Mouse (Mus musculus) monocyte, adult 2 months (primary cell): ENCODE measurements around the gene Prune1.

Experiments used
- DNase-seq, 2 experiments: peaks; one replicate each; pipeline ENCODE4 v3.0.0; 2022; ENCODE audit warnings: low spot score in 2 of 2, low read depth in 1 of 2

Prune1 gene

GRCm38 (mm10) chr3:95281216-95282126 is at the start of gene Prune1, which contains the start of gene Mindy1:
Prune1 (minus strand) TSS chr3:95282076.
Mindy1 (plus strand) TSS chr3:95281345.
- peak; percentile 95 to 96 for DNase-seq

GRCm38 (mm10) chr3:95331528-95331927 is 49.7 kb upstream of the Prune1 start:
- DNase-seq: no peak

- DNase-seq: no peak
These were observed 47.0 kb upstream of the Prune1 start for GRCm38 (mm10) chr3:95328803-95329404.

GRCm38 (mm10) chr3:95324454-95325144 is 42.7 kb upstream of the Prune1 start:
- no peak for DNase-seq

GRCm38 (mm10) chr3:95323429-95323828 is 41.6 kb upstream of the Prune1 start:
- DNase-seq: no peak

GRCm38 (mm10) chr3:95319701-95320625 is 38.1 kb upstream of the Prune1 start:
- no peak for DNase-seq

GRCm38 (mm10) chr3:95319110-95319509 is 37.2 kb upstream of the Prune1 start:
- DNase-seq: no peak

- no peak for DNase-seq
These were observed 36.7 kb upstream of the Prune1 start for GRCm38 (mm10) chr3:95318548-95318947.

GRCm38 (mm10) chr3:95317414-95318080 is 35.7 kb upstream of the Prune1 start:
- no peak for DNase-seq

GRCm38 (mm10) chr3:95315844-95316550 is 34.1 kb upstream of the Prune1 start:
- no peak for DNase-seq

- peak; percentile 79 to 81 for DNase-seq
These were observed 33.4 kb upstream of the Prune1 start for GRCm38 (mm10) chr3:95315094-95315843.

- no peak for DNase-seq
These were observed 32.7 kb upstream of the Prune1 start, which contains the start of gene Cers2 for GRCm38 (mm10) chr3:95314486-95315093. Cers2 (plus strand) TSS chr3:95314791.

GRCm38 (mm10) chr3:95314075-95314474 is 32.2 kb upstream of the Prune1 start:
- DNase-seq: no peak

- no peak for DNase-seq
These were observed 31.6 kb upstream of the Prune1 start for GRCm38 (mm10) chr3:95313476-95313875.

- DNase-seq: peak; percentile 57 to 78
These were observed 30.7 kb upstream of the Prune1 start for GRCm38 (mm10) chr3:95312623-95313022.

GRCm38 (mm10) chr3:95310968-95311882 is 29.3 kb upstream of the Prune1 start:
- peak in 1 of 2 experiments; percentile 36 for DNase-seq

- no peak for DNase-seq
These were observed 28.6 kb upstream of the Prune1 start for GRCm38 (mm10) chr3:95310496-95310895.
